Comparison of ENCODE assay signal across 30 mouse cellular contexts in genomic region chr2:49952632-49953293, GRCm38 (mm10).
DNase-seq lines count a peak whose midpoint lies in the region; ATAC-seq and TF ChIP-seq lines count a peak whose summit lies in the region.
"Had no signal": no experiment of that assay in that cellular context is flagged by ENCODE, and none has a peak within 500 bp of the region (broad histone marks: within the 10 kb centered on the region; RNA-seq: fewer than 3 reads in every experiment).

No protein-coding gene starts in this region.

- no peaks in the 10 kb centered on the region for H3K36me3 ChIP-seq in heart, embryonic 12.5 days
- H3K36me3 ChIP-seq in heart, embryonic 10.5 days: peaks cover 5% of the 10 kb centered on the region; the same call in 1 of the 2 replicates
- H3K36me3 ChIP-seq in midbrain, embryonic 13.5 days: no peaks in the 10 kb centered on the region
- no peaks in the 10 kb centered on the region for H3K36me3 ChIP-seq in midbrain, embryonic 10.5 days
- H3K36me3 ChIP-seq in hindbrain, postnatal 0 days (ENCODE audit: insufficient read depth, low read length): no peaks in the 10 kb centered on the region
- H3K36me3 ChIP-seq: forebrain, embryonic 10.5 days; liver, embryonic 12.5 days had no signal

- no peak for TF ChIP-seq CTCF in hindbrain, postnatal 0 days (IDR thresholded peaks at IDR 0.05; ENCODE audit: low read depth)

- ATAC-seq in heart, embryonic 12.5 days (ENCODE audit: insufficient number of reproducible peaks, low FRiP score): no peak
- ATAC-seq in midbrain, embryonic 13.5 days: peak; percentile 68
- ATAC-seq in hindbrain, postnatal 0 days: no peak
- ATAC-seq: CD4-positive, CD25-positive, alpha-beta regulatory T cell, adult 4 months; intestine, embryonic 16.5 days; liver, embryonic 12.5 days; liver, postnatal 0 days had no signal

- no peak overlapping the region for H3K27ac ChIP-seq in heart, embryonic 12.5 days (ENCODE audit: poor library complexity, severe bottlenecking)
- no peak overlapping the region for H3K27ac ChIP-seq in heart, embryonic 10.5 days
- peak overlapping the region; percentile 56 for H3K27ac ChIP-seq in midbrain, embryonic 13.5 days
- no peak overlapping the region for H3K27ac ChIP-seq in midbrain, embryonic 10.5 days (replicated peaks)
- no peak overlapping the region for H3K27ac ChIP-seq in hindbrain, postnatal 0 days
- H3K27ac ChIP-seq: embryonic facial prominence, embryonic 13.5 days; forebrain, embryonic 10.5 days; kidney, postnatal 0 days; liver, embryonic 12.5 days had no signal

- WGBS in heart, embryonic 12.5 days: 41% methylated on average over 6 of the region's 6 CpGs
- WGBS in heart, embryonic 10.5 days: 44% methylated on average over 6 of the region's 6 CpGs
- 36% methylated on average over 6 of the region's 6 CpGs for WGBS in midbrain, embryonic 13.5 days
- WGBS in midbrain, embryonic 10.5 days: 67% methylated on average over 6 of the region's 6 CpGs
- 29% methylated on average over 6 of the region's 6 CpGs for WGBS in hindbrain, postnatal 0 days

- no peak overlapping the region for H3K9ac ChIP-seq in heart, embryonic 12.5 days
- no peak overlapping the region for H3K9ac ChIP-seq in midbrain, embryonic 13.5 days (replicated peaks)
- no peak overlapping the region for H3K9ac ChIP-seq in hindbrain, postnatal 0 days (replicated peaks; ENCODE audit: low read length)
- H3K9ac ChIP-seq: embryonic facial prominence, embryonic 13.5 days; liver, embryonic 12.5 days; liver, postnatal 0 days had no signal

- 0 out of 2 replicates have a peak overlapping the region, but pooled peaks have one; percentile 17 for H3K4me2 ChIP-seq in heart, embryonic 12.5 days
- H3K4me2 ChIP-seq in midbrain, embryonic 13.5 days (replicated peaks): no peak overlapping the region
- H3K4me2 ChIP-seq in hindbrain, postnatal 0 days (ENCODE audit: low read depth, low read length): no peak overlapping the region
- H3K4me2 ChIP-seq: embryonic facial prominence, embryonic 13.5 days; liver, embryonic 12.5 days had no signal

- no peak overlapping the region for H3K4me3 ChIP-seq in heart, embryonic 12.5 days
- H3K4me3 ChIP-seq in heart, embryonic 10.5 days: no peak overlapping the region
- no peak overlapping the region for H3K4me3 ChIP-seq in midbrain, embryonic 13.5 days (replicated peaks)
- no peak overlapping the region for H3K4me3 ChIP-seq in midbrain, embryonic 10.5 days
- H3K4me3 ChIP-seq in hindbrain, postnatal 0 days (ENCODE audit: low read length): no peak overlapping the region
- H3K4me3 ChIP-seq: embryonic facial prominence, embryonic 13.5 days; forebrain, embryonic 10.5 days; liver, embryonic 12.5 days; megakaryocyte, embryonic 14.5 days had no signal

- H3K9me3 ChIP-seq in heart, embryonic 12.5 days (replicated peaks): peaks cover 7% of the 10 kb centered on the region
- no peaks in the 10 kb centered on the region for H3K9me3 ChIP-seq in heart, embryonic 10.5 days
- H3K9me3 ChIP-seq in midbrain, embryonic 13.5 days: peaks cover 3% of the 10 kb centered on the region; the same call in 1 of the 2 replicates
- peaks cover 7% of the 10 kb centered on the region; the same call in 1 of the 2 replicates for H3K9me3 ChIP-seq in midbrain, embryonic 10.5 days (replicated peaks)
- 0 out of 2 replicates have a peak, but pooled peaks cover under 1% of the 10 kb centered on the region for H3K9me3 ChIP-seq in hindbrain, postnatal 0 days (ENCODE audit: low read length)
- H3K9me3 ChIP-seq: forebrain, embryonic 10.5 days; liver, embryonic 12.5 days had no signal

- H3K27me3 ChIP-seq in heart, embryonic 12.5 days (replicated peaks): no peaks in the 10 kb centered on the region
- H3K27me3 ChIP-seq in heart, embryonic 10.5 days (ENCODE audit: insufficient read depth, poor library complexity, severe bottlenecking): no peaks in the 10 kb centered on the region
- H3K27me3 ChIP-seq in midbrain, embryonic 13.5 days: no peaks in the 10 kb centered on the region
- no peaks in the 10 kb centered on the region for H3K27me3 ChIP-seq in midbrain, embryonic 10.5 days (ENCODE audit: low read depth, poor library complexity, severe bottlenecking)
- no peaks in the 10 kb centered on the region for H3K27me3 ChIP-seq in hindbrain, postnatal 0 days (ENCODE audit: insufficient read depth, low read length)
- H3K27me3 ChIP-seq: embryonic facial prominence, embryonic 13.5 days; liver, embryonic 12.5 days; megakaryocyte, embryonic 14.5 days had no signal

- peaks cover 16% of the 10 kb centered on the region; the same call in 1 of the 2 replicates for H3K4me1 ChIP-seq in heart, embryonic 12.5 days (replicated peaks)
- peaks cover 16% of the 10 kb centered on the region for H3K4me1 ChIP-seq in heart, embryonic 10.5 days
- H3K4me1 ChIP-seq in midbrain, embryonic 13.5 days (replicated peaks): peaks cover 12% of the 10 kb centered on the region
- H3K4me1 ChIP-seq in midbrain, embryonic 10.5 days: 0 out of 2 replicates have a peak, but pooled peaks cover 6% of the 10 kb centered on the region
- H3K4me1 ChIP-seq in hindbrain, postnatal 0 days (ENCODE audit: insufficient read depth, low read length): no peaks in the 10 kb centered on the region; the same call in 1 of the 2 replicates
- H3K4me1 ChIP-seq: liver, embryonic 12.5 days had no signal

- no peak for DNase-seq in heart, embryonic 10.5 days (ENCODE audit: low spot score)
- DNase-seq in midbrain, embryonic 10.5 days (ENCODE audit: low spot score): no peak
- DNase-seq in hindbrain, postnatal 0 days (ENCODE audit: low spot score): peak; percentile 10
- DNase-seq in retina, embryonic 14.5 days (ENCODE audit: low spot score): peak; percentile 30
- no peak for DNase-seq in layer of hippocampus, adult 11-12 months (ENCODE audit: low spot score)
- DNase-seq in thymus, postnatal 36 days: no peak
- DNase-seq: adrenal gland, adult 2 months; adrenal gland, postnatal 36 days; cerebellum, adult 11 months; cerebellum, adult 9-10 months; cerebellum, postnatal 36 days; embryo, embryonic 11 days; gastrocnemius, postnatal 25 days; heart, adult 18-20 months; heart, postnatal 14 days; kidney, adult 8-10 months; kidney, postnatal 4 days; layer of hippocampus, postnatal 36 days; left cerebral cortex, postnatal 4 days; liver, postnatal 0 days; lung, postnatal 36 days had no signal

Comparison
In these comparisons a context has a peak if more than half of its experiments do, and no peak if none do; other contexts are left out.
1. DNase-seq: peak in hindbrain, postnatal 0 days (single experiment) and retina, embryonic 14.5 days (single experiment); none in heart, embryonic 10.5 days (single experiment), midbrain, embryonic 10.5 days (single experiment), layer of hippocampus, adult 11-12 months (single experiment) and thymus, postnatal 36 days (0 of 2).